Mouse (Mus musculus) ovary, postnatal 10 days (tissue): Measurements from ENCODE around the gene Inhbc.
"Not testable (repeated sequence)": the region's sequence is repeated elsewhere in the genome, so short reads cannot be mapped to it uniquely, and the experiment has no call there.

Experiments used
- DNase-seq: peaks from one replicate; pipeline ENCODE4 v3.0.0; 2022; ENCODE audit warnings: low spot score

The Inhbc gene

GRCm38 (mm10) chr10:127326017-127326801 is 44.0 kb downstream of the Inhbc start:
- no peak for DNase-seq

GRCm38 (mm10) chr10:127325454-127326016 is 44.7 kb downstream of the Inhbc start:
- no peak for DNase-seq

GRCm38 (mm10) chr10:127324495-127324894 is 45.7 kb downstream of the Inhbc start:
- no peak for DNase-seq

- no peak for DNase-seq
Measured at GRCm38 (mm10) chr10:127323131-127323855, 46.9 kb downstream of the Inhbc start.

GRCm38 (mm10) chr10:127322669-127323068 is 47.6 kb downstream of the Inhbc start:
- DNase-seq, result no peak

GRCm38 (mm10) chr10:127322178-127322577 is 48.1 kb downstream of the Inhbc start:
- no peak for DNase-seq

- DNase-seq, result no peak
Measured at GRCm38 (mm10) chr10:127321621-127322020, 48.6 kb downstream of the Inhbc start, which contains the start of gene Arhgap9. Gene Arhgap9 (plus strand): TSS chr10:127321964.

GRCm38 (mm10) chr10:127319969-127320368 is 50.3 kb downstream of the Inhbc start:
- no peak for DNase-seq

GRCm38 (mm10) chr10:127318009-127318408 is 52.2 kb downstream of the Inhbc start:
- DNase-seq, result no peak

- no peak for DNase-seq
Measured at GRCm38 (mm10) chr10:127317277-127317676, 53.0 kb downstream of the Inhbc start.

GRCm38 (mm10) chr10:127314950-127315349 is 55.3 kb downstream of the Inhbc start:
- DNase-seq, result not testable (repeated sequence)

GRCm38 (mm10) chr10:127313516-127313915 is 56.7 kb downstream of the Inhbc start:
- not testable (repeated sequence) for DNase-seq

GRCm38 (mm10) chr10:127312858-127313257 is 57.4 kb downstream of the Inhbc start:
- no peak for DNase-seq

- DNase-seq, result peak; percentile 60
Measured at GRCm38 (mm10) chr10:127312356-127312676, 57.9 kb downstream of the Inhbc start.

- peak; percentile 81 for DNase-seq
Measured at GRCm38 (mm10) chr10:127311476-127312355, 58.5 kb downstream of the Inhbc start, which contains the start of gene Mars. Gene Mars (minus strand): TSS chr10:127311786.

- DNase-seq, result no peak
Measured at GRCm38 (mm10) chr10:127310523-127311475, 59.4 kb downstream of the Inhbc start.

- not testable (repeated sequence) for DNase-seq
Measured at GRCm38 (mm10) chr10:127309167-127309566, 61.1 kb downstream of the Inhbc start.
